Mouse (Mus musculus) heart, embryonic 14.5 days (tissue): ENCODE measurements around the gene Pnpla1. TPM values are rescaled to one million over a fixed set of nuclear protein-coding genes. Genes with fewer than 3 reads are reported as not detected.

Source experiments
- ATAC-seq: fragments of 200-750 bp; cut with Nextera tagmentation; 2 replicates; pipeline ENCODE4 v1.8.0; 2017; ENCODE audit warnings: low read depth, moderate TSS enrichment; ENCODE audit not compliant: insufficient number of reproducible peaks, insufficient read depth, low FRiP score
- H3K27ac ChIP-seq, 2 experiments: fragments of 200-500 bp in 1 of 2; fragments of 300-500 bp in 1 of 2; sonication (generic) in 1 of 2; replicated peaks in 1 of 2; 2 replicates each; pipeline ENCODE4 v1.5.1; 2012 to 2014; ENCODE audit warnings: low read depth in 2 of 2, low read length in 2 of 2, control low read depth in 1 of 2, mild to moderate bottlenecking in 1 of 2, mixed read lengths in 1 of 2; ENCODE audit not compliant: control insufficient read depth in 1 of 2, insufficient read depth in 1 of 2
- H3K27me3 ChIP-seq: fragments of 300-500 bp; sonication (generic); 2 replicates; pipeline ENCODE4 v1.6.1; 2014; ENCODE audit warnings: mild to moderate bottlenecking, low read length, control low read depth; ENCODE audit not compliant: control insufficient read depth, insufficient read depth
- H3K36me3 ChIP-seq: fragments of 300-500 bp; sonication (generic); 2 replicates; pipeline ENCODE4 v1.6.1; 2014; ENCODE audit warnings: mild to moderate bottlenecking, control low read depth, low read length, mixed read lengths; ENCODE audit not compliant: control insufficient read depth, insufficient read depth
- H3K4me1 ChIP-seq, 2 experiments: fragments of 200-500 bp in 1 of 2; fragments of 300-500 bp in 1 of 2; sonication (generic) in 1 of 2; 2 replicates each; pipeline ENCODE4 v1.6.1; 2012 to 2014; ENCODE audit warnings: low read length in 2 of 2, control low read depth in 1 of 2, mixed read lengths in 1 of 2; ENCODE audit not compliant: control insufficient read depth in 2 of 2, insufficient read depth in 2 of 2
- H3K4me2 ChIP-seq: fragments of 300-500 bp; sonication (generic); 2 replicates; pipeline ENCODE4 v1.6.1; 2014; ENCODE audit warnings: mild to moderate bottlenecking, low read length
- H3K4me3 ChIP-seq, 2 experiments: fragments of 200-500 bp in 1 of 2; fragments of 300-500 bp in 1 of 2; sonication (generic) in 1 of 2; 2 replicates each; pipeline ENCODE4 v1.5.1; 2012 to 2014; ENCODE audit warnings: low read length in 2 of 2, mild to moderate bottlenecking in 2 of 2, control low read depth in 1 of 2, low read depth in 1 of 2, moderate library complexity in 1 of 2; ENCODE audit not compliant: control insufficient read depth in 1 of 2, insufficient read depth in 1 of 2
- H3K9ac ChIP-seq: fragments of 300-500 bp; sonication (generic); 2 replicates; pipeline ENCODE4 v1.6.1; 2014; ENCODE audit warnings: mild to moderate bottlenecking, low read length
- H3K9me3 ChIP-seq: fragments of 300-500 bp; sonication (generic); 2 replicates; pipeline ENCODE4 v1.6.1; 2016; ENCODE audit warnings: low read length, control low read depth; ENCODE audit not compliant: control insufficient read depth
- WGBS: fragments of 180-500 bp; shearing (Covaris S2); extraction: QIAGEN DNeasy Blood & Tissue Kit; methylation state at CpG from one replicate; pipeline ENCODE4 v1.1.7; 2014; 5-methylcytosine and 5-hydroxymethylcytosine counted together
- polyA plus RNA-seq: library from polyadenylated mRNA; unstranded; fragments of >200 nt; fragmentation: Nextera tagmentation; extraction: Ambion mirVana; gene quantifications from 2 replicates; pipeline ENCODE4 v1.2.1, GENCODE M21; 2014

Gene Pnpla1
- polyA plus RNA-seq, 1 experiment from 2014 or later: not detected

DNA sequence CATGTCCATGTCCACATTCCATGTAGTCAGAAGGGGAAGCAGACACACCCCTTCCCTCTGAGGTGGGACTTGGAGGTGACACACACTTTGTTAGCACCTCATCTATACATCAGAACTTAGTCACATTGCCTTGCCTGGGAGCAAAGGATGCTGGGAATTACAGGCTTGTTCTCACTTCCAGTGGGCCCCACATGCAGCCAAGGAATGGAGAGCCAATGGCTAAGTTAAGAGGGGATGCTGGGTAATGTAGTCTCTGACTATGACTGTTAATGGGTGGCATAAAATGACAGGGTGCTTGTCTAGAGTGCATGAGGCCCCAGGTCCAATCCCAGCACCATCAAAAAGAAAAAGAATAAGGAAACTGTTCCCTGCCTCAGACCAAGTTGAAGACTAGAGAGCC, 8.7 kb downstream of the Pnpla1 start:
- no peak for ATAC-seq
- no peak overlapping the region for H3K4me2 ChIP-seq
- no peak overlapping the region for H3K4me3 ChIP-seq
- no peaks in the 10 kb centered on the region for H3K9me3 ChIP-seq
- no peaks in the 10 kb centered on the region for H3K27me3 ChIP-seq
- no peak overlapping the region for H3K27ac ChIP-seq
- H3K36me3 ChIP-seq: no peaks in the 10 kb centered on the region
- H3K4me1 ChIP-seq: no peaks in the 10 kb centered on the region
- H3K9ac ChIP-seq: no peak overlapping the region

DNA sequence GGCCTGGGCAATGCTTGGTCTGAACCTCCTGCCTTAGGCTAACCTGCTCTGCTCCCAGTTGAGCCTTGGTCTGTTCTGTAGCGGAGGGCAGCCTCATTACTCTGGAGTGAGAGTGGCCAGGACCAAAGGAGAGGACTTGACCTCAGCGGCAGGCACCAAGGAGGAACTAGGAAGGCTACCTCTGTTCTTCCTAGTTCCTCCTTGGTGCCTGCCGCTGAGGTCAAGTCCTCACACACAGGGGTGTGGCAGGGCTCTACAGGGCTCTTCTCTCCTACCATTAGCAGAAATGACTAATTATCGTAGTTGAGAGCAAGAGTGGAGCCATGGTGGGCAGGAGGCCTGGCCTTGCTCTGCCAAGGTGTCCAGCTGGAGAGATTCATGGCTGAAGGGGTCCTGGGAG, 9.2 kb downstream of the Pnpla1 start:
- Histone ChIP-seq H3K4me3 (no peak overlapping the region), H3K27me3 (no peaks in the 10 kb centered on the region), H3K4me2 (no peak overlapping the region), H3K9ac (no peak overlapping the region), H3K9me3 (no peaks in the 10 kb centered on the region), H3K4me1 (no peaks in the 10 kb centered on the region), H3K36me3 (no peaks in the 10 kb centered on the region), H3K27ac (no peak overlapping the region)
- ATAC-seq: no peak
- WGBS: 79% methylated on average over 4 of the region's 4 CpGs

DNA sequence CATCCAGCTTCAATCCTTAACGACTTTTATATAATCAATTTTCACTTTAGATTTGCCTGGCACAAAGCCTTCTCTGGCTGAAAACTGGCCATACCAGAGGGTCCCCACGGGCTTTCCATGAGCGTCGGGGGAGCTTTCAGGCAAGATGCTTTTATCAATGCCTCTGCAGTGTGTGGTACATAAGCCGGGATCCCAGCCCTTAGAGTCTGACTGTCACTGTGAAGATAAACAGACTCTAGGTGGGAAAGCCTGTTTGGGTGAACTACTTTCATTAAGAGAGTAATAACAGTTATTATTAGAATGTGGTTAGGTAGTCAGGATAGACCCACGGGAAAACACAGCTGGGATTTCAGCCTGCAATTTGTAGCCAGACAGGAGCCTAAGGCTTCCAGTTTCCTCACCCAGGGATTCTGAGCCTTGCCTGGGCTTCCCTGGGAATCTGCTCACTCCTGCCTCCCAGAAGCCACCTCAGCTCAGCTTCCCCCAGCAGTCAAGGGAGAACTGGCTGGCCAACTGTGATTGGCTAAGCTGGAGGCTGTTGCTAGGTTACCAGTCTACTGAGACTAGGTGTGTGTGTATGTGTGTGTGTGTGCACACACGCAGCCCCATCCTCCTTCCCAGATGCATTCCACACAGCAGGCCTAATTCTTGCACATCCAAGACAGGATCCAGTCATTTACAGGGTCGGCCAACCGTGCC, 11.3 kb downstream of the Pnpla1 start:
- H3K36me3 ChIP-seq: no peaks in the 10 kb centered on the region
- no peak overlapping the region for H3K4me2 ChIP-seq
- H3K9ac ChIP-seq: no peak overlapping the region
- H3K27me3 ChIP-seq: no peaks in the 10 kb centered on the region
- no peak overlapping the region for H3K4me3 ChIP-seq
- no peak for ATAC-seq
- H3K27ac ChIP-seq: no peak overlapping the region
- 43% methylated on average over 9 of the region's 9 CpGs for WGBS
- H3K9me3 ChIP-seq: no peaks in the 10 kb centered on the region
- no peaks in the 10 kb centered on the region for H3K4me1 ChIP-seq

DNA sequence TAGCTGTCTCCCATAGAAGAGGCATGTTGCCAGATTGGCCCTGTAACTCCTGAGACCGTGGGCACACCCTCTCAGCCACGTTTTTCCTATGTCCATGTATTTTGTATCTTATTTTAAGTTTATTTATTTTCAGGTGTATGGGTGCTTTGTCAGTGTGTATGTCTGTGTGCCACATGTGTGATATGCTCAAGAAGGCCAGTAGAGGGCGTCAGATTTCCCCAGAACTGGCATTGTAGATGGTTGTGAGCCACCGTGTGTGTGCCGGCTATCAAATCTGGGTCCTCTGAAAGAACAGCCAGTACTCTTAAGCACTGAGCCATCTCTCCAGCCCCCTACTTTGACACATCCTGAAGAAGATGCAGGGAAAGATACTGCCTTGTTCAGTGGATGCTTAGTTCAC, 12.2 kb downstream of the Pnpla1 start:
- Histone ChIP-seq H3K27me3 (no peaks in the 10 kb centered on the region), H3K36me3 (no peaks in the 10 kb centered on the region)
- 71% methylated on average over 5 of the region's 5 CpGs for WGBS

DNA sequence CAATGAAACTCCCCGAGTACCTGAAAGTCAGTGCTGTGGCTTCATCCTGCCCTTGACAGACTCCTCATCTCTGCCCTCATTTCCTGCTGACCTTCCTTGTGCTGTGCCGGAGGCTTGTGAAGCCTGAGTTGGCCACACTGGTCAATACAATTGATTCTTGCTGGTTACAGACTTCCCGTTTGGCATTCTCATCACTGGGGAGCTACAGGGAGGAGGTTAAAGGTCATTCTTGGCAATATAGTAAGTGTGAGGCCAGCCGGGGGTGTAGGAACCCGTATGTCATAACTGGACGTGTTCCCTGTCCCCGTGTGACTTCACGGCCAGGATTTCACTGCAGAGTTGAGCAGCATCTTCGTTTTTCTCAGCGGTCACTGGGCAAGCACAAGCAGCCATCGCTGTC, 13.6 kb downstream of the Pnpla1 start:
- Histone ChIP-seq H3K9me3 (no peaks in the 10 kb centered on the region), H3K36me3 (no peaks in the 10 kb centered on the region), H3K4me1 (peaks cover 9 to 10% of the 10 kb centered on the region in 2 experiments), H3K27me3 (no peaks in the 10 kb centered on the region), H3K4me3 (no peak overlapping the region), H3K27ac (no peak overlapping the region), H3K4me2 (no peak overlapping the region), H3K9ac (no peak overlapping the region)
- ATAC-seq: no peak
- WGBS: 74% methylated on average over 11 of the region's 11 CpGs

More for the DNA sequence above, 12.2 kb downstream of the Pnpla1 start:
- no peak overlapping the region for H3K9ac ChIP-seq
- no peak overlapping the region for H3K27ac ChIP-seq
- no peak overlapping the region for H3K4me3 ChIP-seq
- H3K4me1 ChIP-seq: peaks cover 4 to 7% of the 10 kb centered on the region in 2 experiments
- H3K9me3 ChIP-seq: no peaks in the 10 kb centered on the region
- no peak for ATAC-seq
- no peak overlapping the region for H3K4me2 ChIP-seq

DNA sequence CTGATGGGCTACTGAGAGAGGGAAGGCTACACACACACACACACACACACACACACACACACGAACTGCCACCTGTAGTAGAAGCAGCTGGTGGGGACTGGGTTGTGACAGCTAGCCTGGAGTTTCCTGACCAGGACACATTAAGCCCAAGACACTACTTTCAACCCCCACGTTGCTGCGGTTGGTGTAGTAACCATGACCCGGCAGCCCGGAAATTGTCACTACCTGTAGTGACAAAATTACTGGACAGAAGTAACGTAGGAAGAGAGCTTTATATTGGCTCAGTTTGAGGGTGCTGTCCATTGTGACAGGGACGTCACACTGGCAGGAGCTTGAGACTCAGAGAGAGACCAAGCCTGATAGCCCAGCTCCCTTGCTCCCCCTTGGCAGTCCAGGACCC, 14.1 kb downstream of the Pnpla1 start:
- H3K9ac ChIP-seq: no peak overlapping the region
- no peak overlapping the region for H3K4me2 ChIP-seq
- no peak for ATAC-seq
- H3K4me3 ChIP-seq: no peak overlapping the region
- H3K27ac ChIP-seq: no peak overlapping the region
- H3K9me3 ChIP-seq: no peaks in the 10 kb centered on the region
- H3K36me3 ChIP-seq: no peaks in the 10 kb centered on the region
- no peaks in the 10 kb centered on the region for H3K27me3 ChIP-seq
- peaks cover 9 to 10% of the 10 kb centered on the region in 2 experiments for H3K4me1 ChIP-seq
- WGBS: 86% methylated on average over 7 of the region's 7 CpGs

DNA sequence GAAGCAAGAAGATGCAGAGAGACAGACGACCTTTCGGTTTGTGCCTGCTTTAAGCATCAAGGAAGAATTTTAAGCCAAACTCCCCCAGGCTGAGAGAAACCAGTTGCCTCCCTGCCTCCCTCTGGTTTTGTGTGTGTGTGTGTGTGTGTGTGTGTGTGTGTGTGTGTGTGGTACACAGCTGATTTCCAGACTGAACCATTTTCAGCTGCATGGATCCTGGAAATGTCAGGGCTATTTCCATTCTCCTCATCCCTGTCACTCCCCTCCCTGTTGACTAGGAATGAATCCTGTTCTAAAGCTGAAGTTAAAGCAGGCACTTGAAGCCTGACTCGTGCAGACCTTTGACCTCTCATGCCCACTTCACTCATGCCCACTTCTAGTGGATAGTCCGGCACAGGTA, 16.0 kb downstream of the Pnpla1 start:
- Histone ChIP-seq H3K4me3 (no peak overlapping the region), H3K27ac (no peak overlapping the region), H3K4me1 (peaks cover 9 to 10% of the 10 kb centered on the region in 2 experiments), H3K4me2 (no peak overlapping the region), H3K9me3 (no peaks in the 10 kb centered on the region), H3K36me3 (no peaks in the 10 kb centered on the region), H3K27me3 (0 out of 2 replicates have a peak, but pooled peaks cover 3% of the 10 kb centered on the region), H3K9ac (no peak overlapping the region)
- 77% methylated on average over 4 of the region's 4 CpGs for WGBS
- ATAC-seq: no peak

DNA sequence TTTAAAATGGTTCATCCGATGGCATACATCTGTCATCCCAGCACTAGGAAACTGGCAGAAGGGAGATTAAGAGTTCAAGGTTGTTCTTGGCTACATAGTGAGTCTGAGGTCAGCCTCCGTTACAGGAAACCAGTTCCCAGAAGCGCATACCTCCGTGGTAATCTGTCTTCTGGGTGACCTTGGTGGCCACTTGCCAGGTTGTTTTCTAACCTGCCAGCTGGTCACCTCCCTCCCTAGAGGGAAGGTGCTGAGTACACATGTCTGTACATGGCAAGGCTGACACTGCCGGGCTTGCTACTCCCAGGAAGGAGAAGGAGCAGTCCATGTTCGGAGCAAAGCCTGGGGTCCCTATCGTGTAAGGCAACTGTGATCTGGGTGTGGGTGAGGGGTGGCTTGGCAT, 16.6 kb downstream of the Pnpla1 start:
- Histone ChIP-seq H3K27me3 (0 out of 2 replicates have a peak, but pooled peaks cover 3% of the 10 kb centered on the region), H3K9ac (no peak overlapping the region), H3K4me1 (peaks cover 9 to 10% of the 10 kb centered on the region in 2 experiments), H3K36me3 (no peaks in the 10 kb centered on the region), H3K4me3 (no peak overlapping the region), H3K4me2 (peak overlapping the region; percentile 3; the same call in 1 of the 2 replicates), H3K9me3 (no peaks in the 10 kb centered on the region), H3K27ac (peak overlapping the region; percentile 29 to 40; a peak in 2 of 4 replicates)
- ATAC-seq: no peak
- WGBS: 26% methylated on average over 7 of the region's 7 CpGs
